1 mouse cellular context compared by ENCODE assay signal in genomic region chr17:35994175-35994878, GRCm38 (mm10).
TF ChIP-seq lines count a peak whose summit lies in the region.

No protein-coding gene starts in this region.

TF ChIP-seq in CH12.LX, 34 proteins besides CTCF, POLR2A, EP300 and RAD21:
- peak; percentile 61 for TF ChIP-seq TCF12 (IDR thresholded peaks at IDR 0.05; ENCODE audit: low read depth, low read length)
- peak; percentile 82; the same call in 1 of the 2 replicates for TF ChIP-seq POLR2AphosphoS2 (IDR thresholded peaks at IDR 0.05; ENCODE audit: low read depth, low read length)
- peak; percentile 82 for TF ChIP-seq HCFC1 (IDR thresholded peaks at IDR 0.05; ENCODE audit: low read depth, low read length)
- TF ChIP-seq BHLHE40 (IDR thresholded peaks at IDR 0.05; ENCODE audit: low read depth, low read length), result no peak
- TF ChIP-seq JUN (IDR thresholded peaks at IDR 0.05; ENCODE audit: insufficient read depth, low read depth, low read length), result no peak
- TF ChIP-seq USF1 (IDR thresholded peaks at IDR 0.05; ENCODE audit: low read depth, low read length), result no peak
- TF ChIP-seq MXI1 (IDR thresholded peaks at IDR 0.05; ENCODE audit: low read depth, low read length), result peak; percentile 85; the same call in 1 of the 2 replicates
- TF ChIP-seq ZNF384 (IDR thresholded peaks at IDR 0.05; ENCODE audit: low read depth, low read length), result no peak
- TF ChIP-seq E2F4 (IDR thresholded peaks at IDR 0.05; ENCODE audit: insufficient replicate concordance, low read depth, low read length), result no peak
- TF ChIP-seq MAZ (IDR thresholded peaks at IDR 0.05; ENCODE audit: low read depth, low read length), result no peak
- peak; percentile 26; the same call in 1 of the 2 replicates for TF ChIP-seq IRF4 (IDR thresholded peaks at IDR 0.05; ENCODE audit: low read depth, low read length)
- TF ChIP-seq SIN3A (IDR thresholded peaks at IDR 0.05; ENCODE audit: low read length), result peak; percentile 92
- no peak for TF ChIP-seq CHD2 (IDR thresholded peaks at IDR 0.05; ENCODE audit: low read length)
- no peak for TF ChIP-seq JUND (conservative IDR thresholded peaks at IDR 0.05; ENCODE audit: low read depth, low read length)
- TF ChIP-seq ELF1 (IDR thresholded peaks at IDR 0.05; ENCODE audit: low read depth, low read length), result peak; percentile 88
- TF ChIP-seq PAX5 (IDR thresholded peaks at IDR 0.05; ENCODE audit: low read length), result no peak
- TF ChIP-seq ZMIZ1 (IDR thresholded peaks at IDR 0.05; ENCODE audit: low read depth, low read length), result peak; percentile 82; the same call in 1 of the 2 replicates
- no peak for TF ChIP-seq GABPA (IDR thresholded peaks at IDR 0.05; ENCODE audit: insufficient replicate concordance, low read depth, low read length)
- TF ChIP-seq TBP (conservative IDR thresholded peaks at IDR 0.05; ENCODE audit: low read depth, low read length), result peak; percentile 82; the same call in 1 of the 2 replicates
- TF ChIP-seq CHD1 (IDR thresholded peaks at IDR 0.05; ENCODE audit: low read depth, low read length), result peak; percentile 79; the same call in 1 of the 2 replicates
- TF ChIP-seq NELFE (IDR thresholded peaks at IDR 0.05; ENCODE audit: low read depth, low read length), result peak; percentile 91
- TF ChIP-seq MEF2A (IDR thresholded peaks at IDR 0.05; ENCODE audit: borderline replicate concordance, low read depth, low read length), result no peak
